Mouse (Mus musculus) hindbrain, embryonic 16.5 days (tissue): ENCODE measurements around the gene Psmb5. TPM values are rescaled to one million over a fixed set of nuclear protein-coding genes. Genes with fewer than 3 reads are reported as not detected.
A peak's percentile ranks its signal among the peaks of the same experiment; 100 is the strongest.

Source experiments
- ATAC-seq: fragments of 200-750 bp; cut with Nextera tagmentation; 2 replicates; pipeline ENCODE4 v1.8.0; 2017; ENCODE audit warnings: moderate TSS enrichment, moderate library complexity
- H3K27ac ChIP-seq: fragments of 300-500 bp; sonication (generic); 2 replicates; pipeline ENCODE4 v1.5.1; 2014; ENCODE audit warnings: low read depth, mild to moderate bottlenecking, control low read depth, low read length, moderate library complexity
- H3K27me3 ChIP-seq: fragments of 300-500 bp; sonication (generic); replicated peaks from 2 replicates; pipeline ENCODE4 v1.6.1; 2014; ENCODE audit warnings: low read length; ENCODE audit not compliant: control insufficient read depth, insufficient read depth
- H3K36me3 ChIP-seq: fragments of 300-500 bp; sonication (generic); 2 replicates; pipeline ENCODE4 v1.6.1; 2014; ENCODE audit warnings: mild to moderate bottlenecking, low read length, moderate library complexity, mixed read lengths; ENCODE audit not compliant: control insufficient read depth, insufficient read depth
- H3K4me1 ChIP-seq: fragments of 300-500 bp; sonication (generic); 2 replicates; pipeline ENCODE4 v1.6.1; 2014; ENCODE audit warnings: low read depth, low read length; ENCODE audit not compliant: control insufficient read depth, insufficient read depth
- H3K4me2 ChIP-seq: fragments of 300-500 bp; sonication (generic); 2 replicates; pipeline ENCODE4 v1.6.1; 2014; ENCODE audit warnings: mild to moderate bottlenecking, low read length, control low read depth, moderate library complexity
- H3K4me3 ChIP-seq: fragments of 300-500 bp; sonication (generic); 2 replicates; pipeline ENCODE4 v1.5.1; 2014; ENCODE audit warnings: mild to moderate bottlenecking, low read length, control low read depth, moderate library complexity
- H3K9ac ChIP-seq: fragments of 300-500 bp; sonication (generic); 2 replicates; pipeline ENCODE4 v1.6.1; 2014; ENCODE audit warnings: low read depth, mild to moderate bottlenecking, control low read depth, low read length, moderate library complexity
- H3K9me3 ChIP-seq: fragments of 300-500 bp; sonication (generic); 2 replicates; pipeline ENCODE4 v1.6.1; 2014; ENCODE audit warnings: mild to moderate bottlenecking, low read length, moderate library complexity; ENCODE audit not compliant: control insufficient read depth
- WGBS: fragments of 180-500 bp; shearing (Covaris S2); extraction: QIAGEN DNeasy Blood & Tissue Kit; methylation state at CpG from one replicate; pipeline ENCODE4 v1.1.7; 2014; 5-methylcytosine and 5-hydroxymethylcytosine counted together
- microRNA counts: library from miRNA; unstranded; fragments of <30 nt; microRNA quantifications from one replicate; lab custom pipeline; 2016
- microRNA-seq: library from miRNA; unstranded; fragments of <30 nt; microRNA quantifications from one replicate; pipeline ENCODE4, GENCODE M21; 2017
- polyA plus RNA-seq: library from polyadenylated mRNA; unstranded; fragments of >200 nt; fragmentation: Nextera tagmentation; extraction: Ambion mirVana; gene quantifications from 2 replicates; pipeline ENCODE4 v1.2.1, GENCODE M21; 2015

The Psmb5 gene
- polyA plus RNA-seq, 1 experiment from 2014 or later: 467 TPM

GRCm38 (mm10) chr14:54574253-54574652 is 43.6 kb downstream of the Psmb5 start:
- Histone ChIP-seq H3K4me3 (no peak overlapping the region), H3K9me3 (no peaks in the 10 kb centered on the region), H3K36me3 (no peaks in the 10 kb centered on the region), H3K4me2 (peak overlapping the region; percentile 91), H3K4me1 (peaks cover 30% of the 10 kb centered on the region), H3K27ac (no peak overlapping the region), H3K9ac (no peak overlapping the region), H3K27me3 (peaks cover 19% of the 10 kb centered on the region)
- WGBS: 15% methylated on average over 4 of the region's 4 CpGs
- no peak for ATAC-seq

DNA sequence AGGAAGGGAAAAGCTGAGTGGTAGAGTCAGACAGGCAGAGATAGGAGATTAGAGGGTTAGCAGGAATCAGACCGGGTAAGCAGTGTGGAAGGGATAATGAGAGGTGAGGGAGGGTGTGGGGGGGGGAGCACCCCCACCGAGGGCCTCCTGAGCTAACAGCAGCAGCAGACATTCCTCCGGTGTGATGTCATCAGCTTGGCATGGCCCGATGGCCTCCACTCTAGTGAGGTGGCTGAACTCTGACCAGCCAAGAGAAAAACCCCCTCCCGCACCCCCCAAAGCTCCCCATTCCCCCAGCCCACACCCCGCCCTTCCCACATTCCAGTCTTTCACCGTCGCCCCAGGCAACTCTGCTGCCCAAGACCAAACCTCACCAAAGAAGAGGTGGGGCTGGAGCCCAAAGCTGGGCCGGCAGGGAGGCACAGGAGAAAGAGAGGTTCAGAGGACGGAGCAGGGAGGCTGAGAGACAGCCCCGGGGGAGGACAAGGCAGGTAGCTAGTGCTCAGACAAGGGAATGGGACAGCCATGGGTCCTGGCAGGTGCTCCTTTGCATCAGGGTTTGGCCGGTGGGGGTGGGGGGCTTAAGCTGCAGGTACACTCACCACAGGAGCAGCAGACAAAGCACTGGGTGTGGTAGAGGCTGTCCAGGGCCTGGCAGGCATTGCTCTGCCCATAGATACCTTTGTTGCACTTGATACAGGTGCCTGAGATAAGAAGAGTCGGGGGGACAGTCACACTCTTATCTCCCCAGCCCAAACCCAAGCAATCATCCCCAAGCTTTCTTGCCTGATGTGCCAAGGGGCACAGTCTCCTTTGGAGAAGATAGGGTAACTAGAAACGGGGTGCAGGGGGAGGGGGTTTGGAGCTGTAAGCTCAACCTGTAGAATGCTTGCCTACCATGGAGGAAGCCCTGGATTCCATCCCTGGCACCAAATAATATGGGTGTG is 44.8 kb downstream of the Psmb5 start:
- Histone ChIP-seq H3K9me3 (no peaks in the 10 kb centered on the region), H3K4me3 (no peak overlapping the region), H3K27me3 (peaks cover 19% of the 10 kb centered on the region), H3K27ac (0 out of 2 replicates have a peak overlapping the region, but pooled peaks have one; percentile 2), H3K4me2 (peak overlapping the region; percentile 20; the same call in 1 of the 2 replicates), H3K9ac (peak overlapping the region; percentile 18; the same call in 1 of the 2 replicates), H3K36me3 (no peaks in the 10 kb centered on the region), H3K4me1 (peaks cover 25% of the 10 kb centered on the region)
- ATAC-seq: no peak
- 7% methylated on average over 12 of the region's 14 CpGs for WGBS

- H3K4me1 ChIP-seq: peaks cover 21% of the 10 kb centered on the region
- 48% methylated on average over 4 of the region's 4 CpGs for WGBS
These were observed 45.7 kb downstream of the Psmb5 start for GRCm38 (mm10) chr14:54572122-54572521.

DNA sequence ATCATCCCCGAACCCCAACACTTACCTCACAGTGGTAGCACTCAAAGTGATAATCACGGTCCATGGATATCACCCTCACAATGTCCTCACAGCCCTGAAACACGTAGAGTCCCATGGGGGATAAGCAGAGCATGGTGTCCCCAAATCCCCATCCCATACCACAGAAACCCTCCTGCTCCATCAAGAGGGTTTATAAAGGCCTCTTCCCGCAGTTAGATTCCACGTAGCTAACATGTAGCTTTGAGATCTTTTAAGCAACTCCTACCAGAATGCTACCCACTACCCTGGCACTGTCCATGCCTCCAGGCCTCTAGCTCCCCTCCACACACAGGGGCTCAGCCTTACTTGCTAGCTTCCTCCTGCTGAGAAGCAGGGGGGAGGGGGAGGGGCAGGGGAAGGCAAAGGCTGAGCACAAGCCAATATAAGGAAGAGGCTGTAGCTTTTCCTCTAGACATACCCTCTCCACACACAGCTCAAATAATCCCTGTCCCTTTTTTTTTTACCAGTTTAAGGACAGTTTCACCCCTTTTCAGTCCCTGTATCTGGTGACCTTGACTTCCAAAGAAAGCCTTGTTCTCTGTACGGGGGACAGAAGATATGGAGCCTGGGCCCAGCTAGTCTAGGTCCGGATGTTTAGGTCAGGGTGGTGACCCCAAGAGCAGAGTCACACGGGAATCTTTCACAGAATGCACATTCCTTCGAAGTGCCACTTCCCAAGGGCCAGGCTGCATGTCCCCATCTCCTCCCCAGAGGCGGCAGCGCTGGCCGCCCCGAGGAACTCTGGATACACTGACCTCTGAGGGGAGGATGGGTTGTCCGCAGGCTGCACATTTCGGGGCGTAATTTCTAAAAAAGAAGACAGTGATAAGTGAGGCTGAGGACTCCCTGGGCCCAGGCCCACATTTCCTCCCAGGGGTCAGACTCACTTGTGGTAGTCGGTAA is 48.1 kb downstream of the Psmb5 start:
- Histone ChIP-seq H3K9ac (0 out of 2 replicates have a peak overlapping the region, but pooled peaks have one; percentile 19), H3K9me3 (no peaks in the 10 kb centered on the region), H3K27ac (no peak overlapping the region), H3K4me1 (peaks cover 6% of the 10 kb centered on the region; the same call in 1 of the 2 replicates), H3K4me2 (no peak overlapping the region), H3K36me3 (no peaks in the 10 kb centered on the region), H3K27me3 (peaks cover 8% of the 10 kb centered on the region), H3K4me3 (no peak overlapping the region)
- ATAC-seq: peak; percentile 6; the same call in 1 of the 2 replicates
- WGBS: 63% methylated on average over 17 of the region's 17 CpGs

More at GRCm38 (mm10) chr14:54572122-54572521, 45.7 kb downstream of the Psmb5 start:
- H3K27ac ChIP-seq: no peak overlapping the region
- peaks cover 16% of the 10 kb centered on the region for H3K27me3 ChIP-seq
- H3K36me3 ChIP-seq: no peaks in the 10 kb centered on the region
- ATAC-seq: no peak
- H3K9ac ChIP-seq: 0 out of 2 replicates have a peak overlapping the region, but pooled peaks have one; percentile 4
- no peak overlapping the region for H3K4me3 ChIP-seq
- no peak overlapping the region for H3K4me2 ChIP-seq
- no peaks in the 10 kb centered on the region for H3K9me3 ChIP-seq

- ATAC-seq: peak; percentile 34
- Histone ChIP-seq H3K27me3 (peaks cover 6% of the 10 kb centered on the region), H3K27ac (no peak overlapping the region), H3K9me3 (no peaks in the 10 kb centered on the region), H3K36me3 (no peaks in the 10 kb centered on the region), H3K4me3 (no peak overlapping the region), H3K4me1 (peaks cover 6% of the 10 kb centered on the region; the same call in 1 of the 2 replicates), H3K4me2 (no peak overlapping the region), H3K9ac (no peak overlapping the region)
- WGBS: 73% methylated on average over 15 of the region's 15 CpGs
These were observed 49.0 kb downstream of the Psmb5 start for GRCm38 (mm10) chr14:54568694-54569414.

MicroRNAs encoded within 50 kb of the gene (microRNA counts, 519-probe panel; counts per million panel counts)
- microRNA mmu-miR-686 (lab: Ali Mortazavi, UCI): not detected

Small RNA genes lying within 50 kb of the gene (microRNA-seq; reads per million reads assigned to microRNA genes)
- gene Mir686 (not detected), gene Mir6948 (1.7 reads per million)

Other genes starting within 250 kb of the Psmb5 start
- 4.9 and 5.9 TPM in 2 replicates for gene Slc7a7, start 200.2 kb downstream of the Psmb5 start, polyA plus RNA-seq
- gene Mrpl52, start 191.1 kb downstream of the Psmb5 start, polyA plus RNA-seq: 218 and 228 TPM in 2 replicates
- gene Mmp14, start 186.4 kb downstream of the Psmb5 start, polyA plus RNA-seq: 45.1 and 56.1 TPM in 2 replicates
- gene Lrp10, start 153.9 kb downstream of the Psmb5 start, polyA plus RNA-seq: 31.4 and 35.6 TPM in 2 replicates
- 38.5 and 39.5 TPM in 2 replicates for gene Rem2, start 141.9 kb downstream of the Psmb5 start, polyA plus RNA-seq
- 93.2 and 103 TPM in 2 replicates for gene Prmt5, start 100.5 kb downstream of the Psmb5 start, polyA plus RNA-seq
- gene Haus4, start 63.4 kb downstream of the Psmb5 start, polyA plus RNA-seq: 19.4 and 20.7 TPM in 2 replicates
- gene Ajuba, start 40.5 kb downstream of the Psmb5 start, polyA plus RNA-seq: 4.7 and 6.0 TPM in 2 replicates
- 5.4 and 5.5 TPM in 2 replicates for gene 4931414P19Rik, start 12.0 kb downstream of the Psmb5 start, polyA plus RNA-seq
- gene Psmb11, start 3.4 kb upstream of the Psmb5 start, polyA plus RNA-seq: 0.16 and 0.37 TPM in 2 replicates
- gene Gm17606, start 22.9 kb upstream of the Psmb5 start, polyA plus RNA-seq: not detected in 2 replicates
- gene Cdh24, start 23.3 kb upstream of the Psmb5 start, polyA plus RNA-seq: 9.5 and 10.3 TPM in 2 replicates
- 68.2 and 69.1 TPM in 2 replicates for gene 1700123O20Rik, start 68.2 kb upstream of the Psmb5 start, polyA plus RNA-seq
- gene Acin1, start 68.9 kb upstream of the Psmb5 start, polyA plus RNA-seq: 89.5 and 98.2 TPM in 2 replicates
- gene Gm29776, start 80.8 kb upstream of the Psmb5 start, polyA plus RNA-seq: 0.28 and 0.34 TPM in 2 replicates
- gene Cebpe, start 94.2 kb upstream of the Psmb5 start, polyA plus RNA-seq: not detected in 2 replicates
- gene Slc7a8, start 163.9 kb upstream of the Psmb5 start, polyA plus RNA-seq: 8.6 and 11.2 TPM in 2 replicates
- gene Rnf212b, start 196.1 kb upstream of the Psmb5 start, polyA plus RNA-seq: 0.20 TPM in 1 of 2 replicates, not detected in the other